Mouse (Mus musculus) brown adipose tissue, adult 24 weeks (tissue): ENCODE measurements around the gene Trmt13. TPM values are rescaled to one million over a fixed set of nuclear protein-coding genes. Genes with fewer than 3 reads are reported as not detected.

ENCODE experiments used
- H3K27ac ChIP-seq: fragments of 200-500 bp; replicated peaks from 2 replicates; pipeline ENCODE4 v1.5.1; 2012; ENCODE audit warnings: low read depth, mild to moderate bottlenecking, low read length
- H3K4me1 ChIP-seq: fragments of 200-500 bp; 2 replicates; pipeline ENCODE4 v1.6.1; 2012; ENCODE audit warnings: low read length, mixed read lengths; ENCODE audit not compliant: control insufficient read depth, insufficient read depth, insufficient read length
- H3K4me3 ChIP-seq: fragments of 200-500 bp; 2 replicates; pipeline ENCODE4 v1.5.1; 2012; ENCODE audit warnings: low read depth, mild to moderate bottlenecking, low read length, moderate library complexity; ENCODE audit not compliant: insufficient read depth
- polyA plus RNA-seq: library from polyadenylated mRNA; stranded (reverse); fragments of >200 nt; gene quantifications from 2 replicates; pipeline ENCODE4 v1.2.4, GENCODE M21; 2012; ENCODE audit not compliant: missing spikeins, insufficient read depth, insufficient read length

Gene Trmt13
- polyA plus RNA-seq, 1 experiment: 6.0 TPM

- H3K27ac ChIP-seq: no peak overlapping the region
- no peak overlapping the region for H3K4me3 ChIP-seq
- H3K4me1 ChIP-seq: peaks cover 4% of the 10 kb centered on the region; the same call in 1 of the 2 replicates
Observed at GRCm38 (mm10) chr3:116641811-116642371, 27.5 kb upstream of the Trmt13 start.

- H3K4me1 ChIP-seq: peaks cover 4% of the 10 kb centered on the region; the same call in 1 of the 2 replicates
- no peak overlapping the region for H3K4me3 ChIP-seq
- no peak overlapping the region for H3K27ac ChIP-seq
Observed at GRCm38 (mm10) chr3:116640024-116640423, 25.6 kb upstream of the Trmt13 start.

- H3K27ac ChIP-seq: peak overlapping the region; percentile 83
- peaks cover 4% of the 10 kb centered on the region; the same call in 1 of the 2 replicates for H3K4me1 ChIP-seq
- H3K4me3 ChIP-seq: no peak overlapping the region
Observed at GRCm38 (mm10) chr3:116638572-116638971, 24.2 kb upstream of the Trmt13 start.

- H3K27ac ChIP-seq: peak overlapping the region; percentile 83
- no peak overlapping the region for H3K4me3 ChIP-seq
- peaks cover 4% of the 10 kb centered on the region; the same call in 1 of the 2 replicates for H3K4me1 ChIP-seq
Observed at GRCm38 (mm10) chr3:116637693-116638476, 23.5 kb upstream of the Trmt13 start.

GRCm38 (mm10) chr3:116635799-116636198 is 21.4 kb upstream of the Trmt13 start:
- Histone ChIP-seq H3K27ac (no peak overlapping the region), H3K4me3 (no peak overlapping the region), H3K4me1 (peaks cover 4% of the 10 kb centered on the region; the same call in 1 of the 2 replicates)

GRCm38 (mm10) chr3:116634853-116635252 is 20.5 kb upstream of the Trmt13 start:
- Histone ChIP-seq H3K4me3 (no peak overlapping the region), H3K4me1 (peaks cover 4% of the 10 kb centered on the region; the same call in 1 of the 2 replicates), H3K27ac (no peak overlapping the region)

- H3K4me3 ChIP-seq: no peak overlapping the region
- peaks cover 4% of the 10 kb centered on the region; the same call in 1 of the 2 replicates for H3K4me1 ChIP-seq
- H3K27ac ChIP-seq: no peak overlapping the region
Observed at GRCm38 (mm10) chr3:116634091-116634490, 19.7 kb upstream of the Trmt13 start.

- no peaks in the 10 kb centered on the region for H3K4me1 ChIP-seq
- no peak overlapping the region for H3K27ac ChIP-seq
- no peak overlapping the region for H3K4me3 ChIP-seq
Observed at GRCm38 (mm10) chr3:116632971-116633370, 18.6 kb upstream of the Trmt13 start.

GRCm38 (mm10) chr3:116631459-116631858 is 17.1 kb upstream of the Trmt13 start:
- no peaks in the 10 kb centered on the region for H3K4me1 ChIP-seq
- H3K4me3 ChIP-seq: no peak overlapping the region
- H3K27ac ChIP-seq: no peak overlapping the region

GRCm38 (mm10) chr3:116622641-116623040 is 8.3 kb upstream of the Trmt13 start:
- Histone ChIP-seq H3K4me1 (no peaks in the 10 kb centered on the region), H3K27ac (no peak overlapping the region), H3K4me3 (no peak overlapping the region)

- Histone ChIP-seq H3K4me1 (no peaks in the 10 kb centered on the region), H3K27ac (no peak overlapping the region), H3K4me3 (no peak overlapping the region)
Observed at GRCm38 (mm10) chr3:116620636-116621370, 6.4 kb upstream of the Trmt13 start.

- Histone ChIP-seq H3K4me1 (no peaks in the 10 kb centered on the region), H3K27ac (no peak overlapping the region), H3K4me3 (no peak overlapping the region)
Observed at GRCm38 (mm10) chr3:116618855-116619254, 4.5 kb upstream of the Trmt13 start.

GRCm38 (mm10) chr3:116615318-116616068 is 1.1 kb upstream of the Trmt13 start:
- H3K27ac ChIP-seq: no peak overlapping the region
- H3K4me3 ChIP-seq: no peak overlapping the region
- no peaks in the 10 kb centered on the region for H3K4me1 ChIP-seq

GRCm38 (mm10) chr3:116604570-116604969 is 9.8 kb downstream of the Trmt13 start:
- H3K27ac ChIP-seq: no peak overlapping the region
- no peak overlapping the region for H3K4me3 ChIP-seq
- H3K4me1 ChIP-seq: no peaks in the 10 kb centered on the region

GRCm38 (mm10) chr3:116601781-116602180 is 12.6 kb downstream of the Trmt13 start:
- H3K27ac ChIP-seq: no peak overlapping the region
- no peaks in the 10 kb centered on the region for H3K4me1 ChIP-seq
- H3K4me3 ChIP-seq: no peak overlapping the region
